Mouse (Mus musculus) frontal cortex, adult 2 months (tissue): ENCODE data around the gene Lrfn3. TPM values are rescaled to one million over a fixed set of nuclear protein-coding genes. Genes with fewer than 3 reads are reported as not detected.
A peak's percentile ranks its signal among the peaks of the same experiment; 100 is the strongest.

Experiments
- DNase-seq, 2 experiments: peaks; one replicate each; pipeline ENCODE4 v3.0.0; 2022; ENCODE audit warnings: low spot score in 1 of 2; ENCODE audit errors: extremely low spot score in 1 of 2
- polyA plus RNA-seq: library from polyadenylated mRNA; depleted of rRNA; stranded (reverse); fragments of >200 nt; gene quantifications from 2 replicates; pipeline ENCODE4 v1.2.3, GENCODE M21; 2012; rRNA removed

Gene Lrfn3
- polyA plus RNA-seq, 1 experiment: 19.8 TPM

- no peak for DNase-seq
Observed at GRCm38 (mm10) chr7:30315559-30316529, 46.7 kb downstream of the Lrfn3 start.

- DNase-seq: no peak
Observed at GRCm38 (mm10) chr7:30314721-30315155, 47.8 kb downstream of the Lrfn3 start, which contains the start of gene Syne4. Gene Syne4, plus strand, starts transcription at chr7:30314807.

- no peak for DNase-seq
Observed at GRCm38 (mm10) chr7:30313666-30314320, 48.8 kb downstream of the Lrfn3 start.

- DNase-seq: no peak
Observed at GRCm38 (mm10) chr7:30310136-30310535, 52.4 kb downstream of the Lrfn3 start.

GRCm38 (mm10) chr7:30309395-30310129 lies 53.0 kb downstream of the Lrfn3 start:
- DNase-seq: no peak

GRCm38 (mm10) chr7:30308076-30309005 lies 54.2 kb downstream of the Lrfn3 start, which contains the start of gene Alkbh6:
Gene Alkbh6, plus strand, starts transcription at chr7:30308717.
- peak; percentile 97 for DNase-seq

- no peak for DNase-seq
Observed at GRCm38 (mm10) chr7:30306083-30306779, 56.3 kb downstream of the Lrfn3 start.

Other genes with a start within 250 kb of the Lrfn3 start
- 9.1 and 9.3 TPM in 2 replicates for gene Zfp382, start 240.8 kb downstream of the Lrfn3 start, polyA plus RNA-seq
- 36.0 and 38.8 TPM in 2 replicates for gene Zfp146, start 193.0 kb downstream of the Lrfn3 start, polyA plus RNA-seq
- 5.6 and 7.7 TPM in 2 replicates for gene Cox7a1, start 178.6 kb downstream of the Lrfn3 start, polyA plus RNA-seq
- gene Capns1, start 164.0 kb downstream of the Lrfn3 start, polyA plus RNA-seq: 236 and 319 TPM in 2 replicates
- 157 and 161 TPM in 2 replicates for gene Polr2i, start 130.8 kb downstream of the Lrfn3 start, polyA plus RNA-seq
- gene Tbcb, start 130.5 kb downstream of the Lrfn3 start, polyA plus RNA-seq: 114 and 129 TPM in 2 replicates
- gene Ovol3, start 127.0 kb downstream of the Lrfn3 start, polyA plus RNA-seq: not detected in 2 replicates
- gene Thap8, start 82.7 kb downstream of the Lrfn3 start, polyA plus RNA-seq: 0.15 and 0.22 TPM in 2 replicates
- 3.9 and 5.6 TPM in 2 replicates for gene Wdr62, start 82.4 kb downstream of the Lrfn3 start, polyA plus RNA-seq
- 354 and 373 TPM in 2 replicates for gene Clip3, start 71.0 kb downstream of the Lrfn3 start, polyA plus RNA-seq
- gene Alkbh6, start 54.1 kb downstream of the Lrfn3 start, polyA plus RNA-seq: 132 TPM in 2 replicates
- 27.6 and 29.9 TPM in 2 replicates for gene Syne4, start 48.0 kb downstream of the Lrfn3 start, polyA plus RNA-seq
- gene E130208F15Rik, start 41.0 kb downstream of the Lrfn3 start, polyA plus RNA-seq: 0.34 and 0.66 TPM in 2 replicates
- gene Sdhaf1, start 38.9 kb downstream of the Lrfn3 start, polyA plus RNA-seq: 16.9 and 19.2 TPM in 2 replicates
- gene Tyrobp, start 51.0 kb upstream of the Lrfn3 start, polyA plus RNA-seq: 73.2 and 80.4 TPM in 2 replicates
- 1.5 and 2.2 TPM in 2 replicates for gene Hcst, start 57.1 kb upstream of the Lrfn3 start, polyA plus RNA-seq
- 5.4 and 6.4 TPM in 2 replicates for gene Nfkbid, start 59.0 kb upstream of the Lrfn3 start, polyA plus RNA-seq
- 940 and 960 TPM in 2 replicates for gene Aplp1, start 82.8 kb upstream of the Lrfn3 start, polyA plus RNA-seq
- 3.7 and 7.1 TPM in 2 replicates for gene Kirrel2, start 94.9 kb upstream of the Lrfn3 start, polyA plus RNA-seq
- 1.2 and 1.6 TPM in 2 replicates for gene Nphs1, start 95.5 kb upstream of the Lrfn3 start, polyA plus RNA-seq
- gene Prodh2, start 130.8 kb upstream of the Lrfn3 start, polyA plus RNA-seq: 0.18 and 0.19 TPM in 2 replicates
- 172 and 192 TPM in 2 replicates for gene Arhgap33, start 172.3 kb upstream of the Lrfn3 start, polyA plus RNA-seq
- gene Hspb6, start 189.4 kb upstream of the Lrfn3 start, polyA plus RNA-seq: 9.3 and 10.7 TPM in 2 replicates
- gene Proser3, start 189.5 kb upstream of the Lrfn3 start, polyA plus RNA-seq: 7.3 and 8.3 TPM in 2 replicates
- gene Lin37, start 197.1 kb upstream of the Lrfn3 start, polyA plus RNA-seq: 64.1 and 67.3 TPM in 2 replicates
- gene U2af1l4, start 200.5 kb upstream of the Lrfn3 start, polyA plus RNA-seq: 125 and 131 TPM in 2 replicates
- gene Gm49396, start 200.6 kb upstream of the Lrfn3 start, polyA plus RNA-seq: 8.2 and 9.4 TPM in 2 replicates
- gene Psenen, start 200.9 kb upstream of the Lrfn3 start, polyA plus RNA-seq: 114 and 133 TPM in 2 replicates
- 6.2 and 7.9 TPM in 2 replicates for gene Igflr1, start 202.7 kb upstream of the Lrfn3 start, polyA plus RNA-seq
- 42.2 and 45.9 TPM in 2 replicates for gene Kmt2b, start 226.0 kb upstream of the Lrfn3 start, polyA plus RNA-seq
- gene Zbtb32, start 236.1 kb upstream of the Lrfn3 start, polyA plus RNA-seq: 0.04 TPM in 1 of 2 replicates, not detected in the other